26 mouse cellular contexts compared by ENCODE assay signal in genomic region chr2:50156009-50156408, GRCm38 (mm10).
DNase-seq lines count a peak whose midpoint lies in the region; ATAC-seq and TF ChIP-seq lines count a peak whose summit lies in the region.
"Had no signal": no experiment of that assay in that cellular context is flagged by ENCODE, and none has a peak within 500 bp of the region (broad histone marks: within the 10 kb centered on the region; RNA-seq: fewer than 3 reads in every experiment).

No protein-coding gene starts in this region.

- DNase-seq in heart, adult 11 months: peak; percentile 61
- no peak for DNase-seq in heart, adult 2 months
- DNase-seq in 3134 (ENCODE audit: extremely low read depth, insufficient read length, low spot score): peak; percentile 16
- peak; percentile 44 for DNase-seq in Patski (ENCODE audit: low read depth, low spot score)
- DNase-seq in layer of hippocampus, adult 9-10 months (ENCODE audit: low spot score): no peak
- DNase-seq: adrenal gland, adult 2 months; adrenal gland, postnatal 10 days; adrenal gland, postnatal 25 days; B cell, adult 2 months; cerebellum, adult 11 months; cerebellum, adult 18-20 months; cerebellum, adult 8-10 months; cerebellum, adult 9-11 months; cerebellum, postnatal 14 days; cerebellum, postnatal 36 days; embryo, embryonic 11 days had no signal

- no peak overlapping the region for H3K27ac ChIP-seq in heart, adult 2 months
- no peak overlapping the region for H3K27ac ChIP-seq in kidney, embryonic 16.5 days (ENCODE audit: low read length)
- H3K27ac ChIP-seq: embryonic facial prominence, embryonic 13.5 days; embryonic facial prominence, embryonic 15.5 days; forebrain, embryonic 10.5 days; forebrain, embryonic 12.5 days had no signal

- no peaks in the 10 kb centered on the region for H3K4me1 ChIP-seq in heart, adult 2 months (ENCODE audit: control insufficient read depth, insufficient read depth, low read length)
- 0 out of 2 replicates have a peak, but pooled peaks cover under 1% of the 10 kb centered on the region for H3K4me1 ChIP-seq in kidney, embryonic 16.5 days (ENCODE audit: insufficient read depth, low read length)
- H3K4me1 ChIP-seq: embryonic facial prominence, embryonic 15.5 days; forebrain, embryonic 12.5 days had no signal

- H3K79me3 ChIP-seq in C2C12 (ENCODE audit: low read depth): no peaks in the 10 kb centered on the region

- no peak for TF ChIP-seq CTCF in heart, adult 2 months (IDR thresholded peaks at IDR 0.05)
- TF ChIP-seq CTCF in C2C12 (IDR thresholded peaks at IDR 0.05; ENCODE audit: control insufficient read depth, insufficient read depth, insufficient read length): no peak
- TF ChIP-seq CTCF in Patski (IDR thresholded peaks at IDR 0.05): no peak

- peak; percentile 60 for ATAC-seq in Patski
- ATAC-seq in kidney, embryonic 16.5 days (ENCODE audit: low FRiP score, low TSS enrichment): no peak
- no peak for ATAC-seq in frontal cortex, adult (ENCODE audit: low TSS enrichment)
- ATAC-seq: forebrain, embryonic 14.5 days; forebrain, embryonic 16.5 days had no signal

- H3K27me3 ChIP-seq in heart, adult 2 months (ENCODE audit: control insufficient read depth, insufficient read depth, low read length): no peaks in the 10 kb centered on the region
- H3K27me3 ChIP-seq in C2C12 (ENCODE audit: control insufficient read depth, insufficient read depth, insufficient read length) (no peaks in the 10 kb centered on the region), Patski (no peaks in the 10 kb centered on the region)
- no peaks in the 10 kb centered on the region for H3K27me3 ChIP-seq in kidney, embryonic 16.5 days (ENCODE audit: insufficient read depth, low read length)
- H3K27me3 ChIP-seq: embryonic facial prominence, embryonic 13.5 days; embryonic facial prominence, embryonic 15.5 days; forebrain, embryonic 12.5 days had no signal

- intact Hi-C loops in heart, adult 2 months (cut with DNase I): no loop called here

- CTCF ChIA-PET in Patski (lab: Charles Lee): no interaction called here

- in situ Hi-C loops in Patski (cut with MboI; ENCODE audit: low pct_unique_long_range_greater_than_20kb): no loop called here

- TF ChIP-seq EP300 in heart, adult 2 months (IDR thresholded peaks at IDR 0.05; ENCODE audit: insufficient read depth, low read depth, low read length): no peak

- H3K9me3 ChIP-seq in kidney, embryonic 16.5 days (ENCODE audit: low read length): no peaks in the 10 kb centered on the region
- H3K9me3 ChIP-seq: embryonic facial prominence, embryonic 13.5 days; embryonic facial prominence, embryonic 15.5 days; forebrain, embryonic 10.5 days; forebrain, embryonic 12.5 days had no signal

- no peak for TF ChIP-seq POLR2A in heart, adult 2 months (IDR thresholded peaks at IDR 0.05; ENCODE audit: insufficient read depth, low read depth, low read length)

- H3K79me2 ChIP-seq in heart, adult 2 months (replicated peaks; ENCODE audit: control insufficient read depth, insufficient read depth, low read length): no peaks in the 10 kb centered on the region
- no peaks in the 10 kb centered on the region for H3K79me2 ChIP-seq in C2C12 (ENCODE audit: control insufficient read depth, insufficient read depth)

- H3K4me3 ChIP-seq in heart, adult 2 months: no peak overlapping the region
- H3K4me3 ChIP-seq in C2C12 (ENCODE audit: insufficient read depth, poor library complexity, severe bottlenecking): no peak overlapping the region
- no peak overlapping the region for H3K4me3 ChIP-seq in kidney, embryonic 16.5 days (ENCODE audit: low read length)
- H3K4me3 ChIP-seq: embryonic facial prominence, embryonic 13.5 days; embryonic facial prominence, embryonic 15.5 days; erythroblast, embryonic 14.5 days; forebrain, embryonic 10.5 days; forebrain, embryonic 12.5 days had no signal

- H3K9ac ChIP-seq in heart, adult 2 months (ENCODE audit: low read depth, low read length): no peak overlapping the region
- no peak overlapping the region for H3K9ac ChIP-seq in kidney, embryonic 16.5 days (replicated peaks; ENCODE audit: low read length)
- H3K9ac ChIP-seq: embryonic facial prominence, embryonic 13.5 days; embryonic facial prominence, embryonic 15.5 days; forebrain, embryonic 12.5 days had no signal

- no peaks in the 10 kb centered on the region for H3K36me3 ChIP-seq in heart, adult 2 months (ENCODE audit: control insufficient read depth, insufficient read depth, low read length)
- H3K36me3 ChIP-seq in C2C12 (ENCODE audit: control insufficient read depth, insufficient read depth): no peaks in the 10 kb centered on the region
- no peaks in the 10 kb centered on the region for H3K36me3 ChIP-seq in kidney, embryonic 16.5 days (ENCODE audit: insufficient read depth, low read length)
- H3K36me3 ChIP-seq: embryonic facial prominence, embryonic 13.5 days; embryonic facial prominence, embryonic 15.5 days; forebrain, embryonic 10.5 days; forebrain, embryonic 12.5 days had no signal

- POLR2A ChIA-PET in Patski (lab: Charles Lee): no interaction called here

- 94% methylated on average over 10 of the region's 10 CpGs for WGBS in heart, adult 2 months
- WGBS in kidney, embryonic 16.5 days: 94% methylated on average over 10 of the region's 10 CpGs

- H3K4me2 ChIP-seq in kidney, embryonic 16.5 days (replicated peaks; ENCODE audit: low read depth, low read length): no peak overlapping the region
- H3K4me2 ChIP-seq: embryonic facial prominence, embryonic 13.5 days; embryonic facial prominence, embryonic 15.5 days; forebrain, embryonic 12.5 days had no signal

- H3ac ChIP-seq in C2C12 (ENCODE audit: control insufficient read depth, insufficient read length, low read depth): no peak overlapping the region

TF ChIP-seq in C2C12, 6 proteins besides CTCF, POLR2A, EP300 and RAD21:
- TF ChIP-seq CEBPB (IDR thresholded peaks at IDR 0.05; ENCODE audit: low read depth): no peak
- TF ChIP-seq MAX (IDR thresholded peaks at IDR 0.05): no peak
- TF ChIP-seq FOSL1 (IDR thresholded peaks at IDR 0.05; ENCODE audit: insufficient read depth, low read length, poor library complexity, severe bottlenecking): no peak
- no peak for TF ChIP-seq USF1 (IDR thresholded peaks at IDR 0.05; ENCODE audit: low read depth)
- TF ChIP-seq MYOD1 (IDR thresholded peaks at IDR 0.05; ENCODE audit: control insufficient read depth, insufficient read length, low read depth): peak; percentile 47

Comparison
In these comparisons a context has a peak if more than half of its experiments do, and no peak if none do; other contexts are left out.
1. DNase-seq: peak in heart, adult 11 months (single experiment), 3134 (single experiment) and Patski (single experiment); none in heart, adult 2 months (0 of 2) and layer of hippocampus, adult 9-10 months (single experiment).